Mouse (Mus musculus) neutrophil, adult 65 days (primary cell): Measurements from ENCODE around the gene Olfr395. TPM values are rescaled to one million over a fixed set of nuclear protein-coding genes. Genes with fewer than 3 reads are reported as not detected.

Experiments used
- total RNA-seq: library from RNA; stranded (reverse); gene quantifications from 2 replicates; pipeline ENCODE4 v1.2.4, GENCODE M21; 2023

Olfr395 gene
- total RNA-seq: not detected in 2 replicates

DNA sequence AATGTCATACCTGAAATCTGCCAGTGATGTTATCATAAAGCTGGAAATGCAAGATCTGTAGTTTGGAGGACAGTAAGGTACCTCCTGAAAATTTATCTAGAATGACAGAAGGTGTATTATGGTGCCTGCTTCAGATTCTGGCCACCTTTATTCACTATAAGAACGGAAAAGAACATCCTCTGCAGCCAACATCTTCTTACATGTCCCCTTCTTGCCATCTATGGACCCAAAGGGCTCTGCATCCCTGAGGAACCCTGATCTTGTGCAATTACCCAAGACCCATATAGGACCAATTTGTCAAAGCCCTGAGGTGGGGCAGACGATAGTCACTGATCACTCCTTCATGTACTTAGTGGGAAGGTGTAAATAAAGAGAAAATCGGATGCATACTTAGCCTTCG lies at the start of gene Olfr395:
Gene Olfr395, minus strand, starts transcription at position 101 of the 400 bp plus-strand sequence.

GRCm38 (mm10) chr11:73936377-73936776 lies 27.3 kb upstream of the Olfr395 start, which contains the start of gene Olfr23:
Gene Olfr23, plus strand, starts transcription at chr11:73936677.

DNA sequence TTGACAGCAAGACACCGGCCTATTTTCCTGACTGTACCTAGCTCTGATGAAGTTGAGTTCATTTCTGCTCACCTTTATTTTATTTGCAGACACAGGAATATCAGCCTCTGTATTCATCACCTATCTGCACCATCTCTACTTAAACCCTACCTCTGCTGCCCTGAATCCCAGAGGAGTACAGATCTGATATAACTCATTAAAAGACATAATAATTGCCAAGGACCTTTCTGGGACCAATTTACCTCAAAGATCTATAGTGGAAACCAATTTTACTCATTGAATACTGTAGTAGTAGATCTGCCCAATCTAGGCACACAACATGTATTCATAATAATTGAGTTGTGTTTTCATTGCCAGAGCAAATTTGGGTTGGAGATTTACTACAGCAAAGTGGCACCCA lies 18.4 kb downstream of the Olfr395 start, which contains the start of gene Olfr394:
Gene Olfr394, minus strand, starts transcription at position 101 of the 400 bp plus-strand sequence.

Other genes with a start within 250 kb of the Olfr395 start
- gene Zfp735, start 220.5 kb downstream of the Olfr395 start, total RNA-seq: not detected in 2 replicates
- gene Olfr389, start 128.6 kb downstream of the Olfr395 start, total RNA-seq: not detected in 2 replicates
- not detected in 2 replicates for gene Olfr390, start 126.3 kb downstream of the Olfr395 start, total RNA-seq
- not detected in 2 replicates for gene Olfr391-ps, start 106.2 kb downstream of the Olfr395 start, total RNA-seq
- not detected in 2 replicates for gene Olfr392, start 92.2 kb downstream of the Olfr395 start, total RNA-seq
- not detected in 2 replicates for gene Olfr393, start 57.8 kb downstream of the Olfr395 start, total RNA-seq
- not detected in 2 replicates for gene Olfr394, start 18.5 kb downstream of the Olfr395 start, total RNA-seq
- gene Olfr23, start 27.4 kb upstream of the Olfr395 start, total RNA-seq: not detected in 2 replicates
- not detected in 2 replicates for gene Olfr397, start 51.5 kb upstream of the Olfr395 start, total RNA-seq
- not detected in 2 replicates for gene Olfr398, start 81.1 kb upstream of the Olfr395 start, total RNA-seq
- gene Olfr139, start 147.3 kb upstream of the Olfr395 start, total RNA-seq: not detected in 2 replicates
- gene Olfr399, start 147.3 kb upstream of the Olfr395 start, total RNA-seq: not detected in 2 replicates
- gene Zfp616, start 160.7 kb upstream of the Olfr395 start, total RNA-seq: not detected in 2 replicates
- not detected in 2 replicates for gene Olfr401, start 204.4 kb upstream of the Olfr395 start, total RNA-seq
- gene Olfr402, start 244.2 kb upstream of the Olfr395 start, total RNA-seq: not detected in 2 replicates